Mouse (Mus musculus) layer of hippocampus, adult 18-20 months (tissue): ENCODE results near the gene Slc24a1. TPM values are rescaled to one million over a fixed set of nuclear protein-coding genes. Genes with fewer than 3 reads are reported as not detected.

Source experiments
- microRNA-seq, 2 experiments: library from miRNA; unstranded; fragments of <30 nt; microRNA quantifications; one replicate each; pipeline ENCODE4 v1.2.0; 2021
- total RNA-seq, 2 experiments: library from RNA; stranded (reverse); gene quantifications; 2 replicates each; pipeline ENCODE4 v1.2.3; 2021

Gene Slc24a1
- total RNA-seq, 2 experiments from 2014 or later: 0.08 to 0.12 TPM

Small RNA genes lying within 50 kb of the gene (microRNA-seq; reads per million reads assigned to microRNA genes)
- gene Gm25640: 0 reads per million in 2 experiments

Other genes starting within 250 kb of the Slc24a1 start
- gene Rab11a, start 213.8 kb downstream of the Slc24a1 start, total RNA-seq: 100 to 1,000 TPM; 208 to 222 TPM
- 10 to 100 TPM; 35.5 to 37.6 TPM for gene Dennd4a, start 140.3 kb downstream of the Slc24a1 start, total RNA-seq
- 10 to 100 TPM; 17.3 to 20.8 TPM for gene Ints14, start 9.3 kb upstream of the Slc24a1 start, total RNA-seq
- 100 to 1,000 TPM; 155 to 172 TPM for gene Hacd3, start 70.1 kb upstream of the Slc24a1 start, total RNA-seq
- 100 to 1,000 TPM; 162 to 168 TPM for gene Dpp8, start 80.8 kb upstream of the Slc24a1 start, total RNA-seq
- 10 to 100 TPM; 37.2 TPM for gene Igdcc4, start 149.9 kb upstream of the Slc24a1 start, total RNA-seq
- gene Igdcc3, start 189.6 kb upstream of the Slc24a1 start, total RNA-seq: 1 to 10 TPM; 2.9 to 4.0 TPM
- 1 to 10 TPM; 3.8 to 4.3 TPM for gene Parp16, start 243.7 kb upstream of the Slc24a1 start, total RNA-seq